Mouse (Mus musculus): Measurements from ENCODE around the gene Pde4dip. TPM values are rescaled to one million over a fixed set of nuclear protein-coding genes. Genes with fewer than 3 reads are reported as not detected.

The Pde4dip gene
- total RNA-seq, 2 experiments from 2014 or later = 3,559 to 3,570 TPM

- TF ChIP-seq CTCF (IDR thresholded peaks at IDR 0.05) = no peak
- Histone ChIP-seq H3K27ac (no peak overlapping the region), H3K4me3 (no peak overlapping the region)
- intact Hi-C loops (cut with DNase I) = no loop called here
- no peak for DNase-seq
Measured at GRCm38 (mm10) chr3:97735575-97735974, 152.9 kb downstream of the Pde4dip start.

DNA sequence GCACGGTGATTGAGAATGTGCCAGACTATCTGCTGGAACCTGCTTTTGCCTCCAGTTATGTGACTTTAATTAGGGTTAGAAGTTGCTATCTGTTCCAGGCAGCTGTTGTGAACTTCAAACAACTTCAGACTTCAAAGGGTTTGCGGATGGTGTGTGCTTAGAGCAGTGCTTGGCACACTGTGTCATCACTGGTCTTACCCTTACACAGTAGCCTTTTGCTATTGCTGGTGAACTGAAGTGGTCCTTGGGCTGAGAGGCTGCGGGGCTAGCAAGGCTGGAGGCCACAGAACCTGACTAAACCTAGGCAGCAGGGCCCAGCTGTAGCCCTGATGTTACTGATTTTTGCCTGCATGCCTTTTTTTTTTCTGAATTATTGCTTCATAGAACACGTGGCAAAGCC is 154.2 kb downstream of the Pde4dip start:
- TF ChIP-seq CTCF (IDR thresholded peaks at IDR 0.05) = no peak
- intact Hi-C loops (cut with DNase I) = no loop called here
- H3K27ac ChIP-seq = peak overlapping the region; percentile 10
- no peak overlapping the region for H3K4me3 ChIP-seq
- no peak for DNase-seq

- no peak for TF ChIP-seq CTCF (IDR thresholded peaks at IDR 0.05)
Measured at GRCm38 (mm10) chr3:97732622-97733021, 155.9 kb downstream of the Pde4dip start.

DNA sequence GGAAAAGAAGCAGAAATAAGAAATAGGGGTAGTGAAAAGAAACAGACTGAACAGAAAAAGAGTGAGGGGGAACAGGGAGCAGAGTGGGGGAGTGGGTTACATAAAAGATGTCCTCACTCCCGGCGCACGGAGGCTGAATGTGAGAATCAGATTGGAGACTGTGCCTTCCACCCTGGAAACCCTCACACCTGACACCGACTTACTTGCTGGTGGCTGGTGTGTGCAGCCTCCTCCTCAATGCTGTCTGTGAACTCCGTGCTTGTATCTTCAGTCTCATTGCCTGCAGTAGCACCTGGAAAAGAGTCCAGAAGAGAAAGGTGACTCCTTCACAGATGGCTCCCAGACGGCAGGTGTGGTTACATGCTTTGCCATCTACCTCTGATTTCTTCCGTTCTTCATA is 157.9 kb downstream of the Pde4dip start:
- no peak for TF ChIP-seq CTCF (IDR thresholded peaks at IDR 0.05)
- Histone ChIP-seq H3K27ac (peak overlapping the region; percentile 79), H3K4me3 (no peak overlapping the region)
- intact Hi-C loops (cut with DNase I) = no loop called here
- no peak for DNase-seq

More at GRCm38 (mm10) chr3:97732622-97733021, 155.9 kb downstream of the Pde4dip start:
- intact Hi-C loops (cut with DNase I) = no loop called here
- Histone ChIP-seq H3K27ac (peak overlapping the region; percentile 43), H3K4me3 (no peak overlapping the region)
- DNase-seq = no peak

DNA sequence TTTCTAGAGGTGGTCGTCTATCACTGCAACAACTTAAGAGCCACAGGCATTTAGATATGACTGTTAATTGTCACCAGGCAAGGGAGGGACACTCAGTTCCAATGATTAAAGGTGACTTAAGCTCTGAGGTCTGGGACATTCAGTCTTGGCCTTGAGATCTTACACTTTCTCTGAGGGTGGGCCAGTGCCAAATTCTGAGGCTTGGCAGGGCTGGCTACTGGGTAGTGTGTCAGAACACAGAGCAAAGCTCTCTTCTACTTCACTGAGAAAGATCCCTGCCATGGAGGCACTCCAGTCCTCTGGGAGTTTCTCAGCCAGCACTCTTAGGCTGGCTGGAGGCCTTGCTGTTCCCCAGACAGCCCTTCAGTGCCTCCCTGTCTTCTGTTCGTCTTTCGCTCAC is 158.4 kb downstream of the Pde4dip start:
- TF ChIP-seq CTCF (IDR thresholded peaks at IDR 0.05) = no peak
- DNase-seq = peak; percentile 87
- H3K4me3 ChIP-seq = no peak overlapping the region
- intact Hi-C loops (cut with DNase I) = no loop called here
- H3K27ac ChIP-seq = peak overlapping the region; percentile 79

- H3K4me3 ChIP-seq = no peak overlapping the region
- intact Hi-C loops (cut with DNase I) = no loop called here
- no peak for DNase-seq
- TF ChIP-seq CTCF (IDR thresholded peaks at IDR 0.05) = no peak
- no peak overlapping the region for H3K27ac ChIP-seq
Measured at GRCm38 (mm10) chr3:97727801-97728200, 160.7 kb downstream of the Pde4dip start.

DNA sequence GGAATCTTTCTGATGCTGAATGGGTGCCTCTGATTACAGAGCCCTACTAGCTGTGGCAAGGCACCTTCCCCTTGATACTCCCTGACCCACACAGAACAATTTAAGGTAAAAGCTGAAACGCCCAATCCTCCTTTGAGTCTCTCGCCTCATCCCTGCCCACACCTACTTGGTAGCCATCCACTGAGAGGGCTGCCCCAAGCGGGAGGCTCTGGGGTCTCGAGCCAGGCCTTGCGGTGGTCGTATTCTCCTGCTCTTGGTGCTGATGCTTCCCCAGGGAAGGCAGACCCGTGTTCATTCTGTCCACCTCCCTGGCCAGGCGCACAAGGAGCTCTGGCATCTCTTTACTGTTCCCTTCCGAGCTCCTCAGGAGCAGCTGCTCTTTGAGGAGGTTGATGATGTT is 169.4 kb downstream of the Pde4dip start:
- intact Hi-C loops (cut with DNase I) = no loop called here
- no peak overlapping the region for H3K27ac ChIP-seq
- no peak overlapping the region for H3K4me3 ChIP-seq
- no peak for DNase-seq
- TF ChIP-seq CTCF (IDR thresholded peaks at IDR 0.05) = no peak

- intact Hi-C loops (cut with DNase I) = no loop called here
- H3K27ac ChIP-seq = no peak overlapping the region
- no peak overlapping the region for H3K4me3 ChIP-seq
- no peak for DNase-seq
- peak; percentile 17; the same call in 1 of the 2 replicates for TF ChIP-seq CTCF (IDR thresholded peaks at IDR 0.05)
Measured at GRCm38 (mm10) chr3:97715922-97716321, 172.6 kb downstream of the Pde4dip start.

DNA sequence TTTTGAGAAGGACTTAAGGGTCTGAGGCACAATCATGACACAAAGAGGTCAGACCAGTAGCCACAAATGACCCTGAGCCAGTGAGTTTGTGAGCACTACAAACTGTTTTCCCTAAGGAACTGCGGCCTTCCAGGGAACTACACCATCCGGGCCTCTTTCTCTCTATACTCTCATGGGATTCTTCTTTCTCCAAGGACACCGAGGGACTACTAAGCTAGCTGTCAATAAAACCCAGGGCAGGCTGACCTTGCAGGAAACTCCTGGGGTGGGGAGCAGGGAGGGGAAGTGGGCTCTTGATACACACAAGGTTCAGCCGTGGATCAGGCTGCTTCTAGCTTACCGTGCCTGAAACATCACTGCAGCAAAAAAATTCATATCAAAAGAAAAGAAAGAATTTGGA is 177.6 kb downstream of the Pde4dip start:
- TF ChIP-seq CTCF (IDR thresholded peaks at IDR 0.05) = no peak
- no peak overlapping the region for H3K4me3 ChIP-seq
- intact Hi-C loops (cut with DNase I) = no loop called here
- H3K27ac ChIP-seq = no peak overlapping the region
- DNase-seq = no peak

DNA sequence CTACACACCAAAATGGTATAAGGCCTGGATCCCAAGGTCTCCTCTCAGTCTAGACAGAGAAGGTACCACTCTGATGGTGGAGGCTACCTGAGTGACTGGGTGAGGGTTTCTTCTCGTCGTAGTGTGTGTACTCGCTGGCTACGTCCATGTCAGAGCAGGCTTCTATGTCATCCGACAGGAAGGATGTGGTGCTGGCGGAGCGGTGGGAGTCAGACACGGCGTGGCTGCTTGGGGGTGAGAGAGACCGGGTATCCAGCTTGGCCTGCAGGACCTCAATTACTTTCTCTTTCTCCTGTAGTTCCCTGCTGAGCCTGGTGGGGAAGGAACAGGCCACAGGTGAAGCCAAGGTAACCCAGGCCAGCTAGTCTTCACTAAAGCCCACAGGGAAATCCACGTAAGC is 178.4 kb downstream of the Pde4dip start:
- intact Hi-C loops (cut with DNase I) = no loop called here
- Histone ChIP-seq H3K27ac (no peak overlapping the region), H3K4me3 (no peak overlapping the region)
- no peak for TF ChIP-seq CTCF (IDR thresholded peaks at IDR 0.05)
- DNase-seq = no peak

GRCm38 (mm10) chr3:97706561-97706960 is 181.9 kb downstream of the Pde4dip start:
- DNase-seq = no peak
- TF ChIP-seq CTCF (IDR thresholded peaks at IDR 0.05) = no peak
- intact Hi-C loops (cut with DNase I) = no loop called here
- no peak overlapping the region for H3K27ac ChIP-seq
- H3K4me3 ChIP-seq = no peak overlapping the region

GRCm38 (mm10) chr3:97705508-97705907 is 183.0 kb downstream of the Pde4dip start:
- no peak for TF ChIP-seq CTCF (IDR thresholded peaks at IDR 0.05)
- Histone ChIP-seq H3K4me3 (no peak overlapping the region), H3K27ac (no peak overlapping the region)
- no peak for DNase-seq
- intact Hi-C loops (cut with DNase I) = no loop called here

GRCm38 (mm10) chr3:97702448-97703080 is 185.9 kb downstream of the Pde4dip start:
- intact Hi-C loops (cut with DNase I) = no loop called here
- no peak overlapping the region for H3K27ac ChIP-seq
- peak; percentile 3 for DNase-seq
- no peak for TF ChIP-seq CTCF (IDR thresholded peaks at IDR 0.05)
- H3K4me3 ChIP-seq = no peak overlapping the region

DNA sequence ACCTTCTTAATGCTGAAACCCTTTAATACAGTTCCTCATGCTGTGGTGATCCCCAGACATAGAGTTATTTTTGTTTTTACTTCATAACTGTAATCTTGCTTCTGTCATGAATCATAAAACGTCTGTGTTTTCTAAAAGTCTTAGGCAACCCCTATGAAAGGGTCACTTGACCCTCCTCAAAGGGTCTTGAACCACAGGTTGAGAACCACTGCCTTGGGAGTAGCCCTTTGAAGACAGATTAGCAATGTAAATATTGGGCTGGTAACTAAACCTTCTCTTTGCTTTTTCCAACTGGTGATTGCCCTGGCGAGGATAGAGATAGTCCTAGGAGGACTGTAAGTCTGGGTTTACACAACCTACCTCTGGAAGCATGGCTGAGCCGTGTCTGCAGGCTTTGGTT is 187.3 kb downstream of the Pde4dip start:
- no peak for TF ChIP-seq CTCF (IDR thresholded peaks at IDR 0.05)
- H3K4me3 ChIP-seq = no peak overlapping the region
- no peak overlapping the region for H3K27ac ChIP-seq
- no peak for DNase-seq
- intact Hi-C loops (cut with DNase I) = no loop called here

Data from gastrocnemius, adult 2 months (tissue).